Mouse (Mus musculus) liver, adult 2 months (tissue): Measurements from ENCODE around the gene Capn9. TPM values are rescaled to one million over a fixed set of nuclear protein-coding genes. Genes with fewer than 3 reads are reported as not detected.

Experiments used
- DNase-seq: peaks from one replicate; pipeline ENCODE4 v3.0.0-alpha.2; 2011; ENCODE audit warnings: low read depth, low spot score; ENCODE audit errors: extremely low read depth
- H3K27ac ChIP-seq: fragments of 200-500 bp; replicated peaks from 2 replicates; pipeline ENCODE4 v1.5.1; 2012; ENCODE audit warnings: low read depth, mild to moderate bottlenecking, control low read depth, inconsistent platforms, low read length; ENCODE audit not compliant: insufficient read depth
- H3K27me3 ChIP-seq: fragments of 200-500 bp; 2 replicates; pipeline ENCODE4 v1.6.1; 2012; ENCODE audit warnings: mild to moderate bottlenecking, moderate library complexity, low read length, inconsistent platforms; ENCODE audit not compliant: control insufficient read depth, insufficient read depth
- H3K36me3 ChIP-seq: fragments of 200-500 bp; 2 replicates; pipeline ENCODE4 v1.6.1; 2012; ENCODE audit warnings: low read length, inconsistent platforms; ENCODE audit not compliant: control insufficient read depth, insufficient read depth
- H3K4me1 ChIP-seq: fragments of 200-500 bp; 2 replicates; pipeline ENCODE4 v1.6.1; 2011; ENCODE audit warnings: low read length; ENCODE audit not compliant: control insufficient read depth, insufficient read depth
- H3K4me3 ChIP-seq: fragments of 200-500 bp; 2 replicates; pipeline ENCODE4 v1.5.1; 2011; ENCODE audit warnings: low read depth, mild to moderate bottlenecking, control low read depth, low read length, moderate library complexity; ENCODE audit not compliant: insufficient read depth
- H3K79me2 ChIP-seq: fragments of 200-500 bp; 2 replicates; pipeline ENCODE4 v1.6.1; 2012; ENCODE audit warnings: inconsistent platforms, mild to moderate bottlenecking, low read length, moderate library complexity; ENCODE audit not compliant: control insufficient read depth, insufficient read depth
- H3K9ac ChIP-seq: fragments of 200-500 bp; 2 replicates; pipeline ENCODE4 v1.6.1; 2012; ENCODE audit warnings: low read depth, mild to moderate bottlenecking, control low read depth, inconsistent platforms, low read length
- CTCF ChIP-seq: fragments of 200-500 bp; IDR thresholded peaks from 2 replicates; pipeline ENCODE4 v1.5.1; 2011; ENCODE audit warnings: low read depth, low read length, control low read depth
- POLR2A ChIP-seq: fragments of 200-500 bp; IDR thresholded peaks from 2 replicates; pipeline ENCODE4 v1.6.1; 2011; ENCODE audit warnings: low read length, control low read depth; ENCODE audit not compliant: insufficient read depth; ENCODE audit errors: extremely low read depth
- WGBS: fragments of 180-500 bp; shearing (Covaris S2); methylation state at CpG from one replicate; pipeline ENCODE4 v1.1.7; 2018; 5-methylcytosine and 5-hydroxymethylcytosine counted together
- polyA plus RNA-seq: library from polyadenylated mRNA; depleted of rRNA; stranded (reverse); fragments of >200 nt; gene quantifications from 2 replicates; pipeline ENCODE4 v1.2.3, GENCODE M21; 2012; rRNA removed
- total RNA-seq: library from RNA; depleted of rRNA; stranded (reverse); fragments of >200 nt; gene quantifications from 2 replicates; pipeline ENCODE4 v1.2.3, GENCODE M21; 2014; rRNA removed

Gene Capn9
- total RNA-seq (not detected in 2 replicates), polyA plus RNA-seq (not detected in 2 replicates)

GRCm38 (mm10) chr8:124575811-124576210, at the start of gene Capn9:
Gene Capn9 (plus strand): TSS chr8:124576111.
- Histone ChIP-seq H3K79me2 (no peaks in the 10 kb centered on the region), H3K27me3 (no peaks in the 10 kb centered on the region), H3K36me3 (no peaks in the 10 kb centered on the region), H3K4me1 (peaks cover 13% of the 10 kb centered on the region), H3K4me3 (no peak within 1 kb of the TSS), H3K9ac (no peak within 1 kb of the TSS), H3K27ac (no peak within 1 kb of the TSS)
- TF ChIP-seq POLR2A: no peak
- TF ChIP-seq CTCF: no peak
- no peak for DNase-seq
- 95% methylated on average over 8 of the region's 8 CpGs for WGBS

DNA sequence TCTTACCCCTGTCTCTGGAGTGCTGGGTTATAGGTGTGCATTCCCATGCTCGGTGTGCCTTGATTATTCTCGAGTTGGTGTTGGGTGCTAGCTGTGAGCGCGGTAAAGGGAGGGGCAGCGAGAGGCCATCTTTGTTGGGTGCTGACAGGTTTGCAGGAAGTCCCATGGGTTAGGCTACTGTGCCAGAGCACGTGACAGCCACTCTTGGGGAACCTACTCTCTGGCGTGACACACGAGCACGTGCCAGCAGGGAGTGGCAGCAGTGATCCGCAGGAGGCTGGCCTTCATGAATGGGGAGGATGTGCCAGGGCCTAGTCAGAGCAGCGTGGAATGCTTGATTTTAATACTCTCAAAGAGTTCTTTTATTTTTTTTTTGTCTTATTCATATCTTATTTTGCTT, 49.6 kb upstream of the Capn9 start:
- Histone ChIP-seq H3K9ac (no peak overlapping the region), H3K4me3 (no peak overlapping the region), H3K27ac (no peak overlapping the region), H3K27me3 (no peaks in the 10 kb centered on the region), H3K4me1 (peaks cover 7% of the 10 kb centered on the region), H3K79me2 (peaks cover 25% of the 10 kb centered on the region), H3K36me3 (peaks cover 14% of the 10 kb centered on the region; the same call in 1 of the 2 replicates)
- no peak for TF ChIP-seq POLR2A
- no peak for TF ChIP-seq CTCF
- 91% methylated on average over 11 of the region's 11 CpGs for WGBS
- DNase-seq: no peak

GRCm38 (mm10) chr8:124530076-124530475, 45.8 kb upstream of the Capn9 start:
- TF ChIP-seq CTCF (no peak), POLR2A (no peak)
- no peak overlapping the region for H3K27ac ChIP-seq
- H3K4me1 ChIP-seq: no peaks in the 10 kb centered on the region
- H3K36me3 ChIP-seq: peaks cover 30% of the 10 kb centered on the region; the same call in 1 of the 2 replicates
- H3K27me3 ChIP-seq: no peaks in the 10 kb centered on the region
- no peak for DNase-seq
- 86% methylated on average over 14 of the region's 14 CpGs for WGBS
- H3K79me2 ChIP-seq: peaks cover 4% of the 10 kb centered on the region; the same call in 1 of the 2 replicates
- no peak overlapping the region for H3K9ac ChIP-seq
- H3K4me3 ChIP-seq: no peak overlapping the region

- WGBS: 86% methylated on average over 7 of the region's 7 CpGs
- Histone ChIP-seq H3K4me1 (no peaks in the 10 kb centered on the region), H3K9ac (no peak overlapping the region), H3K27ac (no peak overlapping the region), H3K4me3 (no peak overlapping the region), H3K36me3 (peaks cover 30% of the 10 kb centered on the region; the same call in 1 of the 2 replicates), H3K27me3 (no peaks in the 10 kb centered on the region), H3K79me2 (peaks cover 4% of the 10 kb centered on the region; the same call in 1 of the 2 replicates)
- TF ChIP-seq POLR2A: no peak
- TF ChIP-seq CTCF: no peak
- DNase-seq: no peak
Observed at GRCm38 (mm10) chr8:124530556-124530955, 45.4 kb upstream of the Capn9 start.

DNA sequence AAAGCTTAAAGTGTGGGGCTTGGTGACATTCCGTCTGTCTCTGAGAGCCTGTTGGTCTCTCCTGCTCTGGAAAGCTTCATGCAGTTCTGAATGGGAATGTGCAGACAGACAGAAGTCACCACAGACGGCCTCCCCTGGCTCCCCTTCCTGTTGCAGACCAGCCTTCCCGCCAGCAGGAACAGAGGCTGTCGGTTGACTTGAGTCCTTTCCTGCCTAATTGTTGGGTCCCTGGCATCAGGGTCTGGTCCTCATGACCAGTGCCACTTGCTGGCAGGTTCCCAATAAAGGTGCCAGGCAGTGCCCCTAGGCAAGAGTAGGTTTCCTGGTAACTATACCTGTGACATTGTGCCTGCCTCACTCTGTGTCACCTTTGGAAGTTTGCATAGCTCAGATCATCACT, 44.9 kb upstream of the Capn9 start:
- Histone ChIP-seq H3K4me1 (no peaks in the 10 kb centered on the region), H3K27ac (no peak overlapping the region), H3K79me2 (peaks cover 4% of the 10 kb centered on the region; the same call in 1 of the 2 replicates), H3K9ac (no peak overlapping the region), H3K4me3 (no peak overlapping the region), H3K27me3 (no peaks in the 10 kb centered on the region), H3K36me3 (peaks cover 27% of the 10 kb centered on the region; the same call in 1 of the 2 replicates)
- DNase-seq: no peak
- WGBS: 83% methylated on average over 4 of the region's 4 CpGs
- TF ChIP-seq CTCF: no peak
- no peak for TF ChIP-seq POLR2A

DNA sequence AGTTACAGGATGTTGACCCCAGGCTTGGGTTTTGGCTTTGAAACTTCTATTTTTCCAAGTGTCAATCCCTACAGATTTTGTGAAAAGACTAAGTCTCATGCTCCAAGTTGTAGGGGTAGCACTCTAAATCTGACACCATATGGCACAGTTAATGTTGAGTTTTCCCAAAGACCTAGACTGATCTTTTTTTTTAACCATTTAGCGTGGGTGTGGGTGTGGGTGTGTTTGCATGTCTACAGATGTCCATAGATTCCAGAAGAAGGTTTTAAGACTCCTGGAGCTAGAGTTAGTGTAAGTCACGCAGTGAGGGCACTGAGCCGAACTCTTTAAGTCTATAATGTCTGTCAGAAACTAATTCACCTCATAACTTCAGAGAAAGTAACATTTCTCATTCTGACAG, 43.3 kb upstream of the Capn9 start:
- no peak for DNase-seq
- no peak overlapping the region for H3K9ac ChIP-seq
- H3K36me3 ChIP-seq: peaks cover 24% of the 10 kb centered on the region; the same call in 1 of the 2 replicates
- no peaks in the 10 kb centered on the region for H3K4me1 ChIP-seq
- no peaks in the 10 kb centered on the region for H3K27me3 ChIP-seq
- 97% methylated on average over 3 of the region's 3 CpGs for WGBS
- no peaks in the 10 kb centered on the region for H3K79me2 ChIP-seq
- TF ChIP-seq CTCF (no peak), POLR2A (no peak)
- H3K27ac ChIP-seq: no peak overlapping the region
- H3K4me3 ChIP-seq: no peak overlapping the region
